Mouse (Mus musculus) E14TG2a.4 (cell line): Measurements from ENCODE around the gene Olfr370.

Experiments
- CTCF ChIP-seq: conservative IDR thresholded peaks from 2 replicates; pipeline ENCODE4 v1.5.1; 2014; ENCODE audit warnings: low read length
- POU5F1 ChIP-seq: IDR thresholded peaks from 2 replicates; pipeline ENCODE4 v1.6.1; 2014; ENCODE audit warnings: low read length, borderline replicate concordance

- TF ChIP-seq CTCF (no peak), POU5F1 (no peak)
These were observed 41.8 kb downstream of the Olfr370 start for GRCm38 (mm10) chr8:83577384-83577791.
